Mouse (Mus musculus) thymus, adult 2 months (tissue): Measurements from ENCODE around the gene Aff1.

Experiments
- CTCF ChIP-seq: fragments of 200-500 bp; IDR thresholded peaks from 2 replicates; pipeline ENCODE4 v1.5.1; 2012; ENCODE audit warnings: mild to moderate bottlenecking, control low read depth, low read length, moderate library complexity, borderline replicate concordance; ENCODE audit not compliant: control insufficient read depth, poor library complexity, insufficient read depth; ENCODE audit errors: extremely low read depth
- POLR2A ChIP-seq: fragments of 200-500 bp; IDR thresholded peaks from 2 replicates; pipeline ENCODE4 v1.6.1; 2012; ENCODE audit warnings: mild to moderate bottlenecking, low read length, control low read depth, moderate library complexity; ENCODE audit not compliant: control insufficient read depth, poor library complexity, insufficient read depth; ENCODE audit errors: extremely low read depth

DNA sequence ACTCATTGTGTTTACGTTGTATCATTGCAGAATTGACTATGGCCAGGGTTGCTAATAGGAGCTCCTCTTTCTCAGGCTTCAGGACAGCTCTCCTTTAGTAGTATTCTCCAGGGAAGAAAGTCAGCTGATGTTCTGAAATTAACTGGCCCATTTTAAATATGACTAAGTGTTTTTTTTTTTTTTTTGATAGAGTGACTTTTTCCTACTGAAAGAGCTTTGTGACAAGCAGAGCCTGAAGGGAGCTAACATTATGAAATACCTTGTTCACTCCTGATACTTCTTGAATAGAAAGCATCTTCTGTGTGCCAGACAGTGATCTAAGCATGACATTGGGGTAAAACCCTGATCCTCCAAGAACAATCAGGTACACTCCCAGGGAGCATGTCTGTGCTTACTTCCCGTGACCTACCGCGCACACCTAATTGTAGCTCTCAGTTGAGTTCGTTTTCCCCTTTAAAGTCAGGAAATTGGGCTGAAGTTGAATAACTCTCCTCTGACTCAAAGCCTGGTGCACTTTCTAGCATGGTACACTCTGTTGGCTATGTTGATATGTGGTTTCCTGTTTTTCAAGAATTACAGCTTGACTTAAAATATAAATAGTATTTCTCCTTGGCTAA is 5.8 kb downstream of the Aff1 start:
- TF ChIP-seq CTCF, result no peak
- TF ChIP-seq POLR2A, result no peak
